Mouse (Mus musculus) right cerebral cortex, postnatal 4 days (tissue): ENCODE results near the gene Rer1.

Experiments used
- DNase-seq: peaks from one replicate; pipeline ENCODE4 v3.0.0-alpha.2; 2022

Rer1 gene

DNA sequence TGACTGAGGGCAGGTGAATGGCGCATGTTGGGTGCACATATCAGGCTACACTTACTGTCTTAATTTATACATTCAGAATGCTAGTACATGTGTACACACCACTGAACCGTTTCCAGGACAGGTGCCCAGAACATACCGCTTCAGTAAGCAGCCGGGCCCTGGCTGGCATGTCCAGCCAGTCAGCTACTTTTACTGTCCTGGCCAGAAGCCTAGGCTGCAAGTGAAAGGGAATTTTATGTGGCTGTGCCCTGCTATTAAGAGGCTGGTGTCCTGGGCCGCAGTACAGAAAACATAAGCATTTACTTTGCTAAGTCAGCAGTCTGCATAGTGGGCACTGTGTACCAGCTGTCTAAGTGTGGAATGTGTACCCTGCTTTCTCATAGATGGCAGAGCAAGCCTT, 15.3 kb downstream of the Rer1 start:
- no peak for DNase-seq

DNA sequence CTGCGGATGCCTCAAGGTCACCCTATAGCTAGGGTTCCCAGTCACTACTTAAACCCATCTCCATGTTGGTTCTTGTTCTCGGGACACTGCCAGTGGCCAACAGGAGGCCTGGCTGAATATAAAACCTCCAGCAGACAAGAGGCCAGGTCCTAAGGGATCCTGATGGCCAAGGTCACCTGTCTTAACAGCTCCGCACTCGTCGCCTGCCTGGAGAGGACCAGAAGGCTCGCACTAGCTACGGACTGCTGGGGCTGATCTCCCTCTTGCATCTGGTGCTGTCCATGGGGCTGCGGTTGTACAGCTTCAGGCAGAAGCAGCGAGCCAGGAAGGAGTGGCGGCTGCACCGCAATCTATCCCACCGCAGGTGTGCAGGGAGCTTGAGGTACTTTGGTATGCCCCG, 16.0 kb downstream of the Rer1 start:
- no peak for DNase-seq

DNA sequence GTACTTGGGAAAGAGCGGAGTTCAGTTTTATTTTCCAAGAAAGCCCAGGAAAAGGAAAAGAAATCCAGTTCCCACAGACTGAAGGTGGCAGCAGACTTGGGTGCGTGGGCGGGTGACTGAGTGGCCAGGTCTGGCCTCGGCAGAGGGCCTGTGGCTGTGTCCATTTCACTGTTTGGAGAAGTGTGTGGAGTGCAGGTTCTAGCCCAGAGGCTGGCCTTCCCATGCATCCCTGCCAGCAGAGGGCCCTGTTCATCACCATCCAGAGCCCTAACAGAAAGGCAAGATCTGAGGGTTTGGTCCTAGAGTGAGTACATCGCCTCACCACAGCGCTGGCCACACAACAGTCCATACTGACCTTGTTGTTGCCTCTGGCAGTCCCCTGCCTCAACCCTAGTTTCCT, 17.0 kb downstream of the Rer1 start:
- no peak for DNase-seq

DNA sequence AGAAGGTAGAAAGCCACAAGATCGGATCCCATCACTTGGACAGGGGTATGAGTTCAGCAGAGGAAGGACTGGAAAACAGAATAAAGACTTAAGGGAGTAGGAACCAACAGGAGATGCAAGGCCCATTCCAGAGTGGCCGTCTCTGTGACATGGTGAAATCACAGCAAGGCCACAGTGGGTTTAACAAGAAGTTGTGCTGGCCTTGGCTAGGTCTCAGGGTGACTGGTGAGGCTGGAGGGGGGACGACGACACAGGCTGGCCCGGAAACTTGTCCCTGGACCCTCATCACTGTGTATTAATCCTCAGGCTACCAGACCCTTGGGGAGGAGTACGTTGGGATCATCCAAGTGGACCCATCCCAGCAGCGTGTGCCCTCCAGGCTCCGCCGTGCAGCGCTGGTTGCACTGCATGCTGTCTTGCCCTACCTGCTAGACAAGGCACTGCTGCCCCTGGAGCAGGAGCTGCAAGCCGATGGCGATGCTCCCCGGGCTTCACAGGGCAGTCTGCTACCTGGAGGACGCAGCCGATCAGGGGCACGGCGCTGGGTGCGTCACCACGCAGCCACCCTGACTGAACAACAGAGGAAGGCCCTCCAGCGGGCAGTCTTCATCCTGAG, 17.7 kb downstream of the Rer1 start:
- DNase-seq = no peak

DNA sequence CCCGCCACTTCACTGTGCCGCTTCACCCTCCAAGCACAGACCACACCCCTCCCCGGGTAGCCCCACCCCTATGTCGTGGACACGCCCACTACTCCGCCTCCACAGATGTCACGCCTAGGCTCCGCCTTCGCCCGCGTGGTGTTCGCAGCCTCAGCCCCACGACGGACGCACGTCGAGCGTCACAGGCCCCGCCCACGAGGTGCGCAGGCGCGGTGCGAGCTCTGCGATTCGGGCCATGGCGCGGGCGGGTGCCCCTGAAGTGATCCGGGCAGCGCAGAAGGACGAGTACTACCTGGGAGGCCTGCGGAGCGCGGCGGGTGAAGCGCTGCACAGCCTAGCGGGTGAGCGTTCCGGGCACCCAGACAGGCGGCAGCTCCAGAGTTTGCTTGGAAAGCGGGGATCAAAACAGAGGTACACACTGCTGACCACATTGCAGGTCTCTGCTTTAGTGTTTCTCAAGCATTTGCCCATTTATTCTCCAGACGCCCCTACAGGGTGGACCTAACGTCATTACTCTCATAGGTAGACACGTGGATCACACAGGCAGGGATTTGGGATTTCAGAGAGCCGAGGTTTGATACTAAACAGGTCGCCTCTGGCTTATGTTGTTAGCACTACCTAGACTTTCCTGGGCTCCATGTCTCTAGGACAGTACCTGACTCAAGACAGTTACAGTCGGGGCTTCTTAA, 19.2 kb downstream of the Rer1 start, which contains the start of gene Pex10:
Gene Pex10 (plus strand): TSS at position 183 of the 689 bp plus-strand sequence.
- peak; percentile 96 for DNase-seq

DNA sequence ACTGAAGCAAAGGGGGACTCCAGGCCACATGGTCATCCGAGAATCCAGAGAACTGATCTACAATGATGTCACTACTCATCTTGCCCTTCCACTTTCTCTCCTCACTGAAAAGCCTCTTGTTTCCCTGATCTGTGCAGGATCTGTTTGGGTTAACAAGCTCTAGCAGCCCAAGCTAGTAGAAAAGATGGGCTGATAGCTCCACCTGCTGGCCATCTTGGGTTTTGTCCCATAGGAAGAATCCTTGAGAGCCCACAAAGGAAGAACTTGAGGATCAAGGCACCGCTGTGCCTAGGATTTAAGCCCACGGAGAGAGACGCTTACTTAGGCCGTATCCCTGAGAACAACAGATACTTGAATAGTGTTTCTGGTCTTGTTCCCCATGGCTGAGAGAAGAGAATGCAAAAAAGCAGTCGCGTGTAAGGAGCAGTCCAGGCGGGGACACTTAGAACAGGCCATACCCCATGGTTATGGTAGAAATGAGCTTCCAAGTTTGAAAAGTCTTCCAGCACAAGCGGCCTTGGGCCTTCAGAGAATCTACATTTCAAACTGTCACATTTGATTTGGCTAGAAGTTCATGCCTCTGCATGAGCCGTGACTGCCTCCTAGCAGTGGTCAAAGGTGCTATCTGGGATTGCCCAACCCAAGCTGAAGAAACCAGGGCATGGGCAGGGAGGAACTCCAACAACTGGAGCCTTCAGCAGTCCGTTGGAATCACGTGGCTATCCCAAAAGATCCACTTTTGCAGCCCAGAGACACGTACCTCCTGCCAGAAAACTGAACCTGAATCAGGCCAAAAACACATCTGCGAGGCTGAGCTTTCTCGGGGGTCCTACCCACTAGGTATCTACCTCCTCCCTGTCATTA, 20.0 kb downstream of the Rer1 start:
- peak; percentile 92 for DNase-seq

DNA sequence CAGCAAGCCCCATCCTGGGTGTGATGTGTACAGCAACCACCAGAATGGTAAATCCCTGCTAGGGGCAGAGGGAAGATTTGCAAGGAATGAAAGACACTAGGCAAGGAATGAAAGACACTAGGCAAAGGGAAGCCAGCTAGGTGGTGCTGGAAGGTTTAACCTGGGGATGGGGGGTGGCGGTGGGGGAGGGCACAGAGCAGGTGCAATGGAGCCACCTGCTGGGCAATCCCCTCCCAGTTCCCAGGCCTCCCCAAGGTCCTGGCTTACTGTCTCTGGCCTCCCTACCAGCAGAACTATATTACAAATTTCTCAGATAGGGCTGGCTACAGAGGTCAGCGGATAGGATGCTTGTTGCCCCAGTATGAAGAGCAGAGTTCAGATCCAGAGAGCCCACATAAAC, 21.7 kb downstream of the Rer1 start:
- DNase-seq = no peak

DNA sequence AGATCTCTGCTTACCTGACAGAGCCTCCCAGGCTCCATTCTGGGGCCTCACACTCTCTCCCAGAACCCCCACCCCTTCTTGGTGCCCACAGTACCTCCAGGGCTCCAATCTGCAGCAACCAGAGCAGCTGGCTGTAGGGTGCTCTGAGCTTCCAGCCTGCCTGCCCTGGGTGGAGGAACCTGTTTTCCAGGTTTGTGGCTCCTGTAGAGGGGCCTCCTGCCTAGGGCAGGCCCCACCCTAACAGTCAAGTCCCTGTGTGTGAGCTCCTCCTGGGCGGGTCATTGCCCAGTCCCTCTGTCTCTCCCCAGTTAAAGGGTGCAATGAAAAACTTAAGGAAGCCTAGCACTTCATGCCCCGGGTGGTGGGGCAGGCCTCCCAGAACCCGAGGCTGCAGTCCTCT, 22.3 kb downstream of the Rer1 start:
- no peak for DNase-seq

DNA sequence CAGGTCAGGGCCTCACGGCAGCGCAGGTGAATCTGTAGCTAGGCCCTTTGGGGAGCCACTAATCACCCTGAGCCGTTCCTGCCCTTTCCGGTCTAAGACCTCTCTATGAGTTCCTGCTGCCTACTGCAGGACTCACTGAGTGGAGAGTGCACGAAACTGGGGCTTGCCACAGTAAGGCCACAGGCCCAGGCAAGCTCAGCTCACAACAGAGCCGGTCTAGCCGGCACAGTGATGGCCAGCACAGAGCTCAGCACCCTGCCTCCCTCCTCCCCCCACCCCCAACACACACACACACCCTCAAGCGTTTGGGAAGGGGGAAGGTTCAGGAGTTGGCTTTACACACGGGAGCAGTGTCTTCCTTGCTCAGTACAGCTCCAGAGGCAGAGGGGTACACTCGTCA, 27.9 kb downstream of the Rer1 start:
- no peak for DNase-seq

DNA sequence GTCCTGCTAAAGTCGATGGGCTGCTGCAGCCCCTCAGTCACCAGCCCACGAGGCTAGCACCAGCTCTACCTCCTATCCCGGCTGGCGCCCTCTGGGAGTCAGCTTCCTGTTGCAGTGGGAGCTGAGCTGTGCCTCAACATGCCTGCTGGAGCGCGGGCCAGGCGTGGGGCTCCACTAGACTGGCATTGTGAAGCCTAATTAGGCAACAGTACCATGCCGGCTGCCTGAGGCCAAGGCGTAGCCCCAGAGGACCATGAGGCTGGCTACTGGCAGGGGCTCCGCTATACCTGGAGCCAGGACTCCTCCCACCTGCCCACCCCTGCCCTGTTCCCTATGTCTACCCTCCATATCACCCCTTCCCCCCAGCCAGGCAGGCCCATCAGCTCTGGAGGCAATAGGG, 29.5 kb downstream of the Rer1 start, which contains the start of gene Plch2:
Gene Plch2 (minus strand): TSS at position 61 of the 400 bp plus-strand sequence.
- DNase-seq = no peak

DNA sequence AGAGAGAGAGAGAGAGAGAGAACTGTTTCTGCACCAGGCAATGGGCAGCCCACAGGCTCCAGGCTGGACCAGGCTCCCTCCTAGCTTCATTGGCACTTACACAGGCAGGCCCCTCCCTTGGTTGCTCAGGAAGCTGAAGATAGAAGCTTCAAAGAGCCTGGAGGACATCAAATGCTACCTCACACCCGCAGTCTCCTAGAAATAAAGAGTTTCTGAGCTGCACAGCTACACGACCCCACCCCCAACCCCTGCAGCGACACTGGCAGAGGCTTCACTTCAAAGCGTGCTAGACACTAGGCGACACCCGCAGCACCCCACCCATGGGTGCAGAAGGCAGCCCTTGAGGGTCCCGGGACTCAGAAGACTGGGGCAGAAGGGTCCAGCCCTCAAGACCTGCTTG, 36.1 kb downstream of the Rer1 start:
- no peak for DNase-seq

DNA sequence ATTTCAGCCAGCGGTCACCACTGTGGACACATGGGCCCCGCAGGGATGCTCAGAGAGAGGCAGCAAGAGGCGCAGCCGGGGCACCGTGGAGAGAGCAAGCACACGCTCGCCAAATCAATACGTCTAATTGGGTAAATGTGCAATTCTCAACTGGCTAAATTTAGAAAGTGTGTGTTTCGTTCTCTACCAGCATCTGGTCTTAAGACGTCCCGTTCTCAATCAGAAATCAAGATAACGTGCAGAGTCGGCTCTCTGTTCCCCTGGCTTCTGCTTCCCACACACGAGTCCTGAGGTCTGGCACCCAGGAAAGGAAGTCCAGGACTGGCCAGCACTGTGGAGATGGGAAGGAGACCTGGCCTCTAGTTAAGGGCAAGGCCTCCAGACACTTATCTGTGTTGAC, 39.5 kb downstream of the Rer1 start:
- DNase-seq = no peak

DNA sequence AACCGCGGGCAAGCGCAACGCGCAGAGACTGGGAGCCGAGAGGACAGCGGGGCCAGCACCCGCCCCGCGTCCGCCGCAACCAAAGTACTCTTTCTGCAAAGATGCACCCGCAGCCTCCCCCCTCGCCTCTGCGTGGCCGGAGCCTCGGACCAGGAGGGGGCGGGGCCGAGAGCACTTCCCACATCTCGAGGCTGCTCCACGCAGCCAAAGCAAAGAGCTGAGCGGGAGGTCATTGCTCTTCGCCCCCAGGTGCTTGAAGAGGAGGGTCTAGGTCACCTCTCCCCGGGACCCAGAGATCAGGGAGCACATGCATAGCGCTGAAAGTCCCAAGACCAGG, 42.9 kb downstream of the Rer1 start:
- DNase-seq = no peak

DNA sequence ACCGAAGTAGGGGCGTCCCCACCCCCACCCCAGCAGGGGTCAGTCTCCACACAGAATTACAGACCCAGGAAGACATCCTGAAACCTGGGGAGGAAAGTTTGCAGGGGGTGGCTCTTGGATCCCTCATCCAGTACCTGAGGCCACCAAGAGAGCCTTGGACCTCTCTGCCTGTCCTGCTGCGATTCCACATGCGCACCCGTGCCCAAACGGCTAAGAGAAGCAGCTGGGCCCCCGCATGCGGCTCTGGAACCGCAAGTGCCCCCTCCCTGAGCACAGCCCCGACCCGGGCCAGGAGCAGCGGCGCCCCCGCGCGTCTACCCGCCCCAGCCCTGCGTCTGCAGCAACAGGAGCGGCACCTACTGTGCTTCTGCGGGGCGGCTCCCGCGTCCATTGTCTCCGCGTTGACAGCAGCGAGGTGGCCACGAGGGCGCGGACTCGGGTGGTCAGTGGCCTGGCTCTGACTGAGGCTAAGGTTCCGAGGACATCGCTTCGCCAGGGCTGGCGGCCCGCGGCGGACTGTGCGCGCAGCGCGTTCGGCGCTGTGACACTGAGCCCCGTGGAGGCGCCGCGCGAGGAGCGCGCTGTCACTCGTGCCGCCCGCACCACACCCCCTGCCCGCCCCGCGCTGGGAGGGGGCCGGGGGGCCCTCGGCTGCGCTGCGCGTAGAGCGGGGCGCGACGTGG, 43.4 kb downstream of the Rer1 start:
- DNase-seq = peak; percentile 68

DNA sequence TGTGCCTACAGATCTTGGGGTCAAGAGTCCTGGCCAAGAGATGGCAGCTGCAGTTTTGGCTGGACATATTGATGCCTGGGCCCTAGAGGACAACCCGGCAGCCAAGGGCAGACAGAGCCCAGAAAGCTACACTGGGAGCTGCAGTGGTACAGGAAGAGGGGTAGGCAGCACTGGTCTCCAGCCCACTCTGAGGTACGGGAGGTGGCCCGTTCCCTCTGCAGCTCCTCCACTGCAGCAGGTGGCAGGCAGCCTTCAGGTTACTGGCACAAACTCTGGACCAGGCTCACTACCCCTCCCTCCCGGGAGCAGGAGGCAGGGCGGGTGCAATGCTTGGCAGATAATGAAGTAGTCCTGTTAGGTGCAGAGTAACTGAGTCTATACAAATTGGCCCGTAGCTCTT, 45.5 kb downstream of the Rer1 start:
- no peak for DNase-seq

DNA sequence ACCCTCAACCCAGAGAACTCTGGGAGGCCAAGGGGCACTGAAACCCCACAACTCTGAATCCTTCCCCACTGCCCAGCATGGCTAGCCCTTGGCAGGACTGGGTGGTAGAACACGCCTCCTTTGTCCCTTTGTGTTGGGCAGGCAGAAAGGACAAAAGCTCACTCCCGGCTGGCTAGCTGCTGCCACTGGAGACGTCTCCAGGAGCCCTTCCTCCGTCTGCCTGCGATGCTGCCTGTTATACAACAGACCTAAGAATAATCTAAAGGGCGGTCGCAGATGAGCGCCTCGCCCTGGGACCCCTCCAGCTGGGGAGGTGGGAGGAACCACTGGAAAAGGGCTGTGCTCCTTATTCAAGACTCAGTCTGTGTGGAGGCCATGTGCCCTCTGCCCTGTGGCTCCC, 46.0 kb downstream of the Rer1 start:
- no peak for DNase-seq

DNA sequence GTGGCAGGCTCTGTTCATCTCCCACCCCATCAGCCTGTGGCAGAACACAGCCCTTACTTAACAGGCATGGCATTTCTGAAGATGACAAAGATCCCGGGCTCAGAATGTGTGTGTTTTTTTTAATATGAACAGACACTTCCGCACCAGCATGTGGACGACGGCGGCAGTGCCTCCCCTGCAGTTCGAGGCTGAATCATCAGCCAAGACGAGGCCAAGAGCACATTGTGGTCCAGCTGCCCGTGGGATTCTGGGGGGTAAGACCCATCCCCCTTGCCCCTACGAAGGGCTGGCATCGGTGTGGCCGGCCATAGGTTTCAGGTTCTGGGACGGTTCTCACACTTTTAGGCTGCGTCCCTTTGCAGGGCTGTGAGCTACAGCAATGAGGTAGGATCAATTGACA, 51.4 kb downstream of the Rer1 start:
- no peak for DNase-seq

DNA sequence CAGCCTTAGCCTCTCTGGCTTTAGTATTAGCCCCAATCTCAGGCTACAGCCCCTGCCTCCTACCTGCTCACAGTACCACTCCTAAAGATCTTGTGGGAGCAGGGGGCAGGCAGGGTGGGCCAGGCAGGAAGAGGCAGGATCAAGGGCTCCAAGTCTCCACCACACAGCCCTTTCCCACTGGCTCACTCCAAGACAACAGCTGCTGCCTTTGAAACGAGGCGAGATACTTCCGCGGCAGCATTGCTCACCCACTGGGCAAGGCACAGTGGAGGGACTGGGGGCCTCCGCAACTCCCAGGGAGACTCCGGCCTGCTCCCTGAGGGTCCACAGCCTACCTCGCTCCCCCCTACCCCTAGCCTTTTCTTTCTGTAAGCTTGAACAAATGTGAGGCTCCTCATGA, 52.0 kb downstream of the Rer1 start:
- DNase-seq = no peak

DNA sequence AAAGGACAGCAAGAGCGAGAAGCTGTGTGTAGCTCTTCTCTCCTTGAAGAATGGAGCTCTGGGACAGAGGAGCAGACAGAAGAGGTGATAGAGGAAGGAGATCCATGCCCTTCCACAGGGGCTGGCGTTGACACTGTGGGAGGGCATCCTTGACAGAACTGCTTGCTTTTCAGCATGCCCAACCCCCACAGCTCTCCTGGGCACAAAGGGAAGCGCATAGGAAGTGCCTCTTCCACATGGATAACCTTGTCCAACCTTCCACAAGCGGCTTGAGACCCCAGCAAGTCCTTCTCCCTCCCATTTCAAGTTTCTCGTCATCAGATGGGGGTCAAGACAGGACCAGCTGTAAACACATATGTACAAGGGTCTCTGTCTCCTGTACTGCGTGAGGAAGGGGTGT, 53.1 kb downstream of the Rer1 start:
- DNase-seq = no peak

DNA sequence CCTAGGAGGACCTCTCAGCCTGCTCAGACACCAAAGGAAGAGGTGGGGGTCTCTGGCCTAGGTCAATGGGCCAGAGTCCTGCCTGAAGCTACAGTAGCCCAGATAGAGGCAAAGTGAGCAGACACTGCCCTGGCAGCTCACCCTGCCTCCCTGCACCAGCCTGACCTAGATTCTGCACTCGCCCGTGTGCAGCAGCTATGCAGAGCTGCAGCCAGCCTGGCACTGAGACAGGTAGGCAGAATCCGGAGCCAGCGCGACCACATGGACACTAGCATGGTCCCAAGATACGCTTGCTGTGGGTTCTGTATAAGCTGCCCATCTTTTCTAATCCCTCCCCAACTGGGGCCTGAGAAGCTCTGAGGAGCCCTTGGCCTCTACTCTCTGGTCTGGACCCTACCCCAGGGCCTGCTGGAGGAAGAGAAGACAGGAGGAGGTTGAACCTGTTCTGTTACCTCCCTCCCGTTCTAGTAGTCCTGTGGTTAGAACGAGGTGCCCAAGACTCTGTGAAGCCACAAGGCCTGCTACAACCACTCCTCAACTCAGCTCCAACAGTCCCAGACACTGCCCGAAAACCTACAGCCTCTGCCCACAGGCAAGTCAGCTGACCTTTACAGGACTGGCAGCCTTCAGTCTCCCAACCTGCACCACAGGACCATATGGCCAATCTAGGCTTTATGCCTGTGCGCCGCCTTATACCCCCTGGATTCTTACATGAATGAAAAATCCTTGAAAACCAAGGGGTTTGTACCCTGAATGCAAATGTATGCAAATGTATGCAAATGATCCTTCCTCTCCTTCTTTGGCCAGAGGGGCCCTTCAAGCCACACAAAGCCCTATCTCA, 61.8 kb downstream of the Rer1 start:
- no peak for DNase-seq
